Mouse (Mus musculus) left cerebral cortex, adult 2 months (tissue): ENCODE measurements around the gene Tdrd7. TPM values are rescaled to one million over a fixed set of nuclear protein-coding genes. Genes with fewer than 3 reads are reported as not detected.

Experiments used
- DNase-seq, 2 experiments: peaks; one replicate each; pipeline ENCODE4 v3.0.0; 2021 to 2022; ENCODE audit warnings: low spot score in 2 of 2, mixed read lengths in 1 of 2; ENCODE audit errors: extremely low spot score in 1 of 2
- H3K27ac ChIP-seq: fragments of 200-600 bp; 2 replicates; pipeline ENCODE4 v1.8.1; 2022
- H3K4me3 ChIP-seq: fragments of 200-600 bp; 2 replicates; pipeline ENCODE4 v1.8.1; 2022
- CTCF ChIP-seq: fragments of 200-600 bp; IDR thresholded peaks from 2 replicates; pipeline ENCODE4 v1.8.1; 2022; ENCODE audit warnings: antibody characterized with exemption, mild to moderate bottlenecking, moderate library complexity
- intact Hi-C: fragments of 180-260 bp; cut with DNase I; formaldehyde crosslinking; loops from one replicate; pipeline ENCODE4 v1.15.1; 2025
- long read RNA-seq, 2 experiments: library from polyadenylated mRNA; stranded (forward); transcript quantifications; one replicate each; pipeline ENCODE4 v2.0.0; 2021; ENCODE audit warnings: borderline mapping rate in 2 of 2
- total RNA-seq, 2 experiments: library from RNA; stranded (reverse); gene quantifications; 2 replicates each; pipeline ENCODE4 v1.2.3; 2021

Gene Tdrd7
- total RNA-seq = 10 to 100 TPM; 26.5 to 31.5 TPM
- long read RNA-seq, experiment 1, transcript Tdrd7-201 (17 exons, 3,716 nt) = major isoform, 31 of 44 reads
- long read RNA-seq, experiment 1, partial matches to known transcripts = 2 of 44 reads
- long read RNA-seq, experiment 1, other reads (novel, unspliced or antisense) = 11 of 44 reads
- long read RNA-seq, experiment 2, transcript Tdrd7-201 (17 exons, 3,716 nt) = major isoform, 28 of 39 reads
- long read RNA-seq, experiment 2, partial matches to known transcripts = 3 of 39 reads
- long read RNA-seq, experiment 2, other reads (novel, unspliced or antisense) = 8 of 39 reads

GRCm38 (mm10) chr4:45964771-45965439, at the start of gene Tdrd7:
Gene Tdrd7, plus strand, starts transcription at chr4:45965334.
- H3K4me3 ChIP-seq = no peak within 1 kb of the TSS
- intact Hi-C loops = no loop called here
- no peak within 1 kb of the TSS for H3K27ac ChIP-seq
- no peak for DNase-seq
- no peak for TF ChIP-seq CTCF

- Histone ChIP-seq H3K27ac (no peak overlapping the region), H3K4me3 (no peak overlapping the region)
- intact Hi-C loops = no loop called here
- no peak for TF ChIP-seq CTCF
- no peak for DNase-seq
These were observed 48.0 kb upstream of the Tdrd7 start for GRCm38 (mm10) chr4:45917091-45917490.

- TF ChIP-seq CTCF = no peak
- Histone ChIP-seq H3K4me3 (no peak overlapping the region), H3K27ac (no peak overlapping the region)
- DNase-seq = no peak
- intact Hi-C loops = no loop called here
These were observed 43.3 kb upstream of the Tdrd7 start for GRCm38 (mm10) chr4:45921663-45922435.

GRCm38 (mm10) chr4:45924011-45924410, 41.1 kb upstream of the Tdrd7 start:
- no peak for TF ChIP-seq CTCF
- DNase-seq = no peak
- intact Hi-C loops = no loop called here
- H3K4me3 ChIP-seq = no peak overlapping the region
- H3K27ac ChIP-seq = no peak overlapping the region

GRCm38 (mm10) chr4:45928561-45928960, 36.6 kb upstream of the Tdrd7 start:
- no peak overlapping the region for H3K4me3 ChIP-seq
- intact Hi-C loops = no loop called here
- no peak overlapping the region for H3K27ac ChIP-seq
- TF ChIP-seq CTCF = no peak
- DNase-seq = no peak

- peak; percentile 83 for TF ChIP-seq CTCF
- no peak overlapping the region for H3K4me3 ChIP-seq
- intact Hi-C loops = loop anchor here (1.0 to 5.0 kb wide), 2 partner anchors 86 to 185 kb away; no protein-coding TSS in a partner anchor
- peak; percentile 27 to 36 for DNase-seq
- H3K27ac ChIP-seq = no peak overlapping the region
These were observed 23.5 kb upstream of the Tdrd7 start for GRCm38 (mm10) chr4:45941628-45942044.

- Histone ChIP-seq H3K27ac (no peak overlapping the region), H3K4me3 (no peak overlapping the region)
- TF ChIP-seq CTCF = no peak
- intact Hi-C loops = no loop called here
- DNase-seq = no peak
These were observed 17.4 kb upstream of the Tdrd7 start for GRCm38 (mm10) chr4:45947729-45948128.

- intact Hi-C loops = no loop called here
- no peak for DNase-seq
- H3K27ac ChIP-seq = no peak overlapping the region
- TF ChIP-seq CTCF = no peak
- H3K4me3 ChIP-seq = no peak overlapping the region
These were observed 15.9 kb upstream of the Tdrd7 start for GRCm38 (mm10) chr4:45949109-45949848.

GRCm38 (mm10) chr4:45951830-45952229, 13.3 kb upstream of the Tdrd7 start:
- DNase-seq = no peak
- Histone ChIP-seq H3K4me3 (no peak overlapping the region), H3K27ac (no peak overlapping the region)
- intact Hi-C loops = no loop called here
- TF ChIP-seq CTCF = no peak

- DNase-seq = no peak
- Histone ChIP-seq H3K4me3 (no peak overlapping the region), H3K27ac (no peak overlapping the region)
- intact Hi-C loops = no loop called here
- no peak for TF ChIP-seq CTCF
These were observed 11.9 kb upstream of the Tdrd7 start for GRCm38 (mm10) chr4:45953025-45953919.

GRCm38 (mm10) chr4:45955235-45955634, 9.9 kb upstream of the Tdrd7 start:
- intact Hi-C loops = no loop called here
- no peak for TF ChIP-seq CTCF
- no peak for DNase-seq
- no peak overlapping the region for H3K4me3 ChIP-seq
- H3K27ac ChIP-seq = no peak overlapping the region
